In genomic region chr4:56001312-56001731, GRCm38 (mm10) we compare ENCODE assay signal across 8 mouse cellular contexts.
DNase-seq lines count a peak whose midpoint lies in the region; ATAC-seq and TF ChIP-seq lines count a peak whose summit lies in the region.

No protein-coding gene starts in this region.

- H3K27ac ChIP-seq in intestine, postnatal 0 days (ENCODE audit: low read depth, low read length) = no peak overlapping the region

- H3K9ac ChIP-seq in intestine, postnatal 0 days (ENCODE audit: low read depth, low read length) = no peak overlapping the region

- ATAC-seq in intestine, postnatal 0 days = no peak

- H3K36me3 ChIP-seq in intestine, postnatal 0 days (ENCODE audit: control insufficient read depth, insufficient read depth) = no peaks in the 10 kb centered on the region

- no peak for TF ChIP-seq CTCF in intestine, postnatal 0 days (IDR thresholded peaks at IDR 0.05; ENCODE audit: low read depth)

- no peak overlapping the region for H3K4me2 ChIP-seq in intestine, postnatal 0 days (replicated peaks; ENCODE audit: low read depth)

- WGBS in intestine, postnatal 0 days = 77% methylated on average over 3 of the region's 3 CpGs

- no peaks in the 10 kb centered on the region for H3K27me3 ChIP-seq in intestine, postnatal 0 days (replicated peaks; ENCODE audit: control insufficient read depth, insufficient read depth, low read length)

- DNase-seq in adrenal gland, adult 2 months = peak; percentile 16
- DNase-seq in adrenal gland, adult 18-20 months (ENCODE audit: low spot score in 2 of 2) = no peak
- peak; percentile 26 for DNase-seq in kidney, postnatal 10 days
- DNase-seq in kidney, adult 11 months = no peak
- DNase-seq in right cerebral cortex, postnatal 10 days (ENCODE audit: low spot score in 2 of 2) = peak; percentile 60 to 69
- no peak for DNase-seq in right cerebral cortex, postnatal 25 days
- no peak for DNase-seq in urinary bladder, adult 2 months (ENCODE audit: low spot score)

- no peaks in the 10 kb centered on the region for H3K9me3 ChIP-seq in intestine, postnatal 0 days (ENCODE audit: control insufficient read depth)

- no peaks in the 10 kb centered on the region for H3K4me1 ChIP-seq in intestine, postnatal 0 days (replicated peaks; ENCODE audit: control insufficient read depth, insufficient read depth, low read length)

- H3K4me3 ChIP-seq in intestine, postnatal 0 days (ENCODE audit: low read depth, low read length) = no peak overlapping the region

Comparison
In these comparisons a context has a peak if more than half of its experiments do, and no peak if none do; other contexts are left out.
1. DNase-seq: peak in adrenal gland, adult 2 months (single experiment), kidney, postnatal 10 days (single experiment) and right cerebral cortex, postnatal 10 days (2 of 2); none in adrenal gland, adult 18-20 months (0 of 2), kidney, adult 11 months (single experiment), right cerebral cortex, postnatal 25 days (single experiment) and urinary bladder, adult 2 months (single experiment).